Mouse (Mus musculus) left cerebral cortex, postnatal 25 days (tissue): ENCODE results near the gene Wdr24. TPM values are rescaled to one million over a fixed set of nuclear protein-coding genes. Genes with fewer than 3 reads are reported as not detected.

Experiments used
- DNase-seq, 2 experiments: peaks; one replicate each; pipeline ENCODE4 v3.0.0; 2022; ENCODE audit warnings: low spot score in 2 of 2, mixed read lengths in 1 of 2
- intact Hi-C: fragments of 180-260 bp; cut with DNase I; formaldehyde crosslinking; loops from one replicate; pipeline ENCODE4 v1.15.1; 2025
- total RNA-seq, 2 experiments: library from RNA; stranded (reverse); gene quantifications; 2 replicates each; pipeline ENCODE4 v1.2.3; 2021

The Wdr24 gene
- 10 to 100 TPM; 25.1 to 25.4 TPM for total RNA-seq

DNA sequence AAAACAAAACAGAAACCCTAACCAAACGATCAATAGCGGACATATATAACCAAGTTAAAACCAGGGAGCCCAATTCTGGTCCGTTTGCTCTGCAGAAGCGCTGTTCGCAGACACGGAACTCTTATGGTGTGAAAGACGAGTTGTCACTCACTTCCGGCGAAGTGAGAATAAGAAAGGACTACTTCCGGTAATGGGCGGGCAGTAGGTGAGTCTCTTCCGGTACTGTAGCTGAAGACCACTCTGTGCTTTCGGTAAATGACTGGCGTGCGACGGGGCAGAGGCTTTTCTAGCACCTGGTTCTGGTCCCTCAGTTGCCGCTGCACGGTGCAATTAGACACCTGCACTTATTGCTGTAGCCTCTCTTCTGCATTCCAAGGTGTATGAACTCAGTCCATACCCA, at the start of gene Wdr24:
TSS of gene Wdr24 (plus strand) at position 176 of the 400 bp plus-strand sequence.
- intact Hi-C loops = loop anchor here (1.0 kb wide), 1 partner anchor 10 kb away; no protein-coding TSS in a partner anchor
- peak; percentile 80 to 89 for DNase-seq

DNA sequence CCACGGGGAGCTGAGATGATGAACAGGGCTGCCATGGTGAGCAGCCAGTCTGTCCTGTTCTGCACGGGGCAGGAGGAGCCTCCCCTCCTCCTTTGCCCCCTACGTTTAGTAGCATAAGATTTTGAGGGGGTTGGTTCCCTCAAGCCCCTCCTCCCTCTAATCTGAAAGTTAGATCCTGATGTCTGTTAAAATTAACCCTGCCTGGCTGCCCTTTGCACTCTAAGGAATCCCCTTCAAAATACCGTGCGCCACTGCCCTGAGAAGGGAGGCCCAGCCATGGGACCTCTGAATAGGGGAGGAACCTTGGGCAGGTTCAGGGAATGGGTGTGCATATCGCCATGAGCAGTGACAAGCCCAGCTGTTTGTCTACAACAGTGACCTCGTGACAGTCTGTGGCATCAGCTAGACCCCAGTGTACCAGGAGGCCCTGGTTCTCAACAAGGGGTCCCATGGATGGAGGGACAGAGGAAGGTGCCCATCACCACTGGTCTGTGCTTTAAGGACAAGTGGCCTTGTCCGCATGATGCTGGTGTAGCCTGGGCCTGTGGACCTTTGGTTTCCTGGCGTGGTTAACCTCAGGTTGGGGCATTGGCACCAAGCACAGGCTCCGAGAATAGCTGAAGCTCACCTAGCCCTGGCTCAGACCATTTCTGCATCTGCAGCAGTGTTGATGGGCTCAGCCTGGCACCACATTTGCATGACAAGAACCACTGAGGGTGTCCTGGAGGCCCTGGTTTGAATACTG, 47.9 kb upstream of the Wdr24 start:
- DNase-seq = no peak
- intact Hi-C loops = no loop called here

DNA sequence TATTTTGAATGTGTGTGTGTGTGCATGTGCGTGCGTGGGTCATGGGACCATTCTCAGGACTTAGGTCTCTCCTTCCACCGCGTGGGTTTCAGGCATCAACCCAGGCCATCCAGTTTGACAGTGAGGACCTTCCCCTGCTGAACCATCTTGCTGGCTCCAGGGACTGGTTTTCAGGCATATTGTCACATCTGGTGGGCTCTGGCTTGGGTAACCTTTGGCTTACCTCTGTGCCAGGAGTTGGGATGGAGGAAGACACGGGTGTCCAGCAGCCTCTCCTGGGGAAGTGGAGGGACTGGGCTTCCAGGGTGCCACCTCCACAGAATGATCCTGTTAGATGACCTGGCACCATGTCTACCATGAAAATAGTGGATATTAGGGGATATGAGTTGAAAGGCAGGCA, 45.5 kb upstream of the Wdr24 start:
- no peak for DNase-seq
- intact Hi-C loops = no loop called here

DNA sequence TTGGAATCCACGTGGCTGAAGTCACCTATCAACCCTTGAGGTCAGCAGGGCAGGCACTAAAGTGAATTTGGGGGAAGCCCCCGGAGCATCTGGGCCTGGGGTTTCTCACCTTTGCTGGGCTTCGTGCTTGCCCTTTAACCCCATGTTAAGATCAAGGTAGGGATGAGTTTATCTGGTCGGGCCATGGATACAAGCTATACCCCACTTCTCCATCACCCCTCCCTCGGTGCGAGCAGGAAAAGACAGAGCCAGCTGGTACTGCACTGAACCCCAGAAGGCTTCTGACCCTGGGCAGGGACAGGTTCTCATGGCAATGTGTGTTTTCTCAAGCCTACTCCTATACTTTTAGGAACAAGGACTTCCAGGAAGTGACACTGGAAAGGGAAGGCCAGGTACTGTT, 42.1 kb upstream of the Wdr24 start:
- intact Hi-C loops = no loop called here
- no peak for DNase-seq

DNA sequence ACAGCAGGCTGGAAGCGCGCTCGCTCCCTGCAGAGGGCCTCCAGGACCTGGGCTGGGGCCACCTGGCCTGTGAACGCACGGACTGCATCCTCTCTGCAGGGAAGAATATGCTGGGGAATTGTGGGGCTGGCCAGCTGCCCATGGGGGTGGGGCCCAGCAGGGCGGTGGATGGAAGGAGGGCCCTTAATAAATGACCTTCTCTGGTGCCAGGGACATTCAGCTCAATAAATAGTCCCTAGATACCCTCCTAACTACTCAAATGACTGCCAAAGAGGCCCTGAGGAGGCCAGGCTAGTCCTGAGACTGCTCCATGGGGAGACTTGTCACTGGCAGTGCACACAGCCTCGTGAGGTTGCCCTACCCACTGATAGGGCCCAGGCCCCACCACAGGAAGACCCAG, 40.3 kb upstream of the Wdr24 start:
- intact Hi-C loops = no loop called here
- DNase-seq = no peak

DNA sequence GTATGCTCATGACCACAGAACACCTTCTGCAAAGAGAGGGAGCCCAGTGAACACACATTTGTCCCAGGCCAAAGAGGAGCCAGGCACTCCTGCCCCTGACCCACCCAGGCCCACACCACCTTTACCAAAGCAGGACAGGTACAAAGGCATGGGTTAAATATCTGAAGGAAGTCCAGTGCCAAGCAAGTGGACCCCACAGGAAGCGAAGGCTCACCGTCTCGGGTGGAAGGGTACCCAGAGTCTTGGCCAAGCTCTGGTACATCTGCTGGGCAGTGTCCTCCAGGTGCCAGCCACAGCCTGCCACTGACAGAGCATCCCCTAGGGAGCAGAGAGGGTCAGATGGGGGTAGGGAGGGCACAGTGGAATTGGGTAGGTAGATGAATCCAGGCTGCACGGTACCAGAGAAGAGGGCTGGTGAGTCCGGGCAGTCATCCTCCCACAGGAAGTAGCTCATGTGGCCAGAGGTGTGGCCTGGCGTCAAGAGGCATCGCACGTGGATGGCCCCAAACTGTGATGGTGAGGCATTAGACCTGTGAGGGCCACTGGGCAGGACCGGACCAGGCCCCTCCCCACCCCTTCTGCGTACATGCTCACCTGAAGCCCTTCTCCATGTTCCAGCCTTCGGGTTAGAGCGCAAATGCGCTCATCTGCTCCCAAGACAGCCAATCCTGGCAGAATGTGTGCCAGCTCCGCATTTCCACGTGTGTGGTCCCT, 39.4 kb upstream of the Wdr24 start:
- DNase-seq = no peak

DNA sequence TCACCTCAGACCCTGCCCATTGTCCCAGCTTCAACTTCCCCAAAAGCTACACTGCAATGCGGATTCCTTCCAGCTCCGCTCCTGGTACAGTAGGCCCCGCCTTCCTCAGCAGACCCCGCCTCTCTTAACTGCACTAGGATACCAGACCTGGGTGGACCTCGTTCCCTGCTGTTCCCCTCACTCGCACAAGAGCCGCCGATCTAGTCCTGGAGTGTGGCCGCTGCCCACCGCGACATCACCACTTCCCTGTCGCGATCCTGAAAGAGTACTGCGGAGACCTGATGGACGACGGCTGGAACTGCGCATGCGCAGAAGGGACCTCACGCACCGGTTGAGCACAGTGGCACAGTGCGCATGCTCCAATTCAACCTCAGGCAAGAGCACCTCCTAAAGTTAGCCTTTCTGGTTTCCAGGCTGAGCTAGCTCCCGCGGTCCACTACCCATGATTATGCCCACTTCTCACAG, 38.1 kb upstream of the Wdr24 start, which contains the start of gene Haghl:
TSS of gene Haghl (minus strand) at position 393 of the 465 bp plus-strand sequence.
- DNase-seq = peak; percentile 98
- intact Hi-C loops = loop anchor here (2.0 kb wide), 1 partner anchor 39 kb away; no protein-coding TSS in a partner anchor

More for the DNA sequence above, 39.4 kb upstream of the Wdr24 start:
- intact Hi-C loops = loop anchor here (2.0 kb wide), 1 partner anchor 41 kb away; no protein-coding TSS in a partner anchor

DNA sequence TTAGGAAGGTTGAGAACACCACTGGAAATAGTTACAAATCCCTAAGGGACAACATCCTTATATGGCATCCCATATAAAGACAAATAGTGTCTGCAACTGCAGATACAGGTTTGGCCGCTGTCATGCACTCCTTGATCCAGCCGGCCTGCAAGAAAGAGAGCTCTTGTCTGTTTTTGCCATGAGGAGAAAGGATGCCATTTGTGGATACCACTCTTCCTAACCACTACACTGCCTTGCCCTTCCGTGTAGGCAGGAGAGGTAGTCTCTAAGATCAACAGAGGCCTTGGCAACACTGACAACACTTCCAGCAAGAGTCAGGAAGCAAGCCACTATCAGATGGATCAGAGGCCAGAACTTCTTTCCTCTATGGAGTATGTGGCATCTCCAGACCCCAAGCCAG, 37.1 kb upstream of the Wdr24 start, which contains the start of gene Ccdc78:
TSS of gene Ccdc78 (plus strand) at position 301 of the 400 bp plus-strand sequence.
- no peak for DNase-seq
- intact Hi-C loops = no loop called here

DNA sequence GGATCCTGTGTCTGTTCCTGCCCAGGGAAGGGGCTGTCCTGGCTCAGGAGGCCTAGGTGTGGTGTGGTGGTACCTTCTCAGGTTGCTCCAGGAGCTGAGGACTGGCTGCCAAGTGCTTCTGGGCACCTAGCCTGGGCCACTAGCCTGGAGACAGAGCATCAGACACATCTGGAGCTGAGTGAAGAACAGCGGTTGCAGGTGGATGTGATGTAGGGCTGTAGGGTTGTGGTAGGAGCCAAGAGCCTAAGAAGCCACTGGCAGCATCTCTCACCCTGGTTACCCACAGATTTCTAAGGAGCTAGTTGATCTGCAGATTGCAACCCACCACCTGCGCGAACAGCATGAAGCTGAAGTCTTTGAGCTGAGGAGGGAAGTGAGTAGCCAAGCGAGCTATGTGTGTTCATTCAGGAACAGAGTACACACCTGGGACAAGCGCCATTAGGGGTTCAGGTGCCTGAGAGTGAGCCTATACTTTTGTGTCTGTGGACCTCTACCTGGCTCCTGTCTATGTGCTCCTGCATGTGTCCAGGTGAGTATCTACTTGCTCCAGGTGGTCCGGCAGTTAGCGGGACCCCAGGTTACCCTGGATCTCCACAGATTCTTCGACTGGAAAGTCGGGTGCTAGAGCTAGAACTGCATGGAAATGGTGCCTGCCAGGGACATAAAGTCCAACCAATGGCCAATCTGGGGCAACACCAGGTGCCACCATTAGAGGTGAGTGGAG, 36.5 kb upstream of the Wdr24 start:
- DNase-seq = no peak
- intact Hi-C loops = no loop called here

DNA sequence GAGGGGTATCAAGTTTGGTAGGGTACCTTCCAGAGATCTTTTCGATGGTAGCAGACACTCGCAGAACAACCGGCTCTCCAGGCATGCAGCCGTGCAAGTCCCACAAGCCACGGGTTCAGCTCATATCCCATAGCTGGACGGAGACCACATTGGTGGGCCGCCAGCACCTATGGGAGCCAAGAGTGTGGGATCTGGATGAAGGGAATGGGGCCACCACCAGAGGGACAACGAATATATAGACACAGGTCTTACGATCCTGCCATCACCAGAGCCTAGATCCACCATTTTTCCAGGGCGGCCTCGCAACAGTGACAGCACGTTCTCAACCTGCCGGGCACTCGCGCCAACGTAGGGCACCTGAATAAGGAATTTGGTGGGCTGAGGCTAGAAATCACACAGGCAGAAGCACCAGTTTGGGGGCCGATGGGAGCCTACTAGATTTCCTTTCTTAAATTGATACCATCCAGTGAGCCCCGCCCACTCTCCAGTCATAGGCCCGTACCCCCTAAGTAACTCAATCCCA, 32.0 kb upstream of the Wdr24 start:
- intact Hi-C loops = no loop called here

DNA sequence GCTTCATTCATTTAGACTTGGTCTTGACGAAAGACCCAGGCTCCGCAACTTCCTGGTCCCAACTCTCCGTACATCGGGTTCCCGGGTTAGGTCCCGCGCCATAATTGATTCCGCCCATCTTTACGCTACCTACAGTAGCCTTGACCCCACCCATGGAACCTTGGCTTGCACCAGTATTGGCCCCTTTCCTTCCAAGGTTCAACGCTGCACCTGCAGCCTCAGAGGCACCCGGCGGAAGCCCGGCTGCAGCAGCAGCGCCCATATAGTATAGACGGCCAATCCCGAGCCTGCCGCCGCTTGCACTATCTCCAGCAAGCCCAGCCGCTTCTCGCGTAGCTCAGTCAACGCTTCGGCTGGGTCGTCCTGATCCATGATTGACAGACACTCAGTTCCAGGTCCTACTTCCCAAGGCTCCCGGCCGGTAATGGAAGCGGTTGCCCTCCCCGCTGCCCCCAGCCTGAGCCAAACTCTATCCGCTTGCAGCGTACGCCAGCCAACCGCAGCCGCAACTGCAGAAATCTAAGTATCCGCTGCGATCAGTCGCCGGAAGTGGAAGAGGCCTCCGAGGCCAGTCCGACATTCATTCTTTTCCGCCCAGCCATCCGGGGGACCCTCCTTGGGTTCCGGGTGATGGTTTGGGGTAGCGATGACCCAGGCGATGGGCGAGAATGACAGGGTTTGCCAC, 31.4 kb upstream of the Wdr24 start:
- intact Hi-C loops = no loop called here

More for the DNA sequence above, 32.0 kb upstream of the Wdr24 start:
- DNase-seq = no peak

DNA sequence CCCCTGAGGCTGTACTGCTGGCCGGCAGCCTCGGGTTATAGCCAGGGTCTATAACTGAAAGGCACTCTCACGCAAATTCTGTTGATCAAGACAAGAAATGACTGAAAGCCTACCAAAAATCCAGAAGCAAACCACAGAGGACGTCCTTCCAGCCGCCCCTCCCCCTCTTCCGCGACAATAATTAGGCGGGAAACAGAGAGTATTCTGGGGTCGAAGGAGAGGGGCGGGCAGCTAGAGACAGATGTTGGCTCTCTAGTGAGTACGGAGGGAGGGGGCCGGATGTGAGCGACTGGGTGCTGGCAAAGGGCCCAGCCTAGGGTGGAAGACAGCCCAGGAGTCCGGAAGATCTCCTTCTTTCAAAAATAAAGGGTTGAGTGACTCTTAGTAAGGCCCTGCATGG, 30.8 kb upstream of the Wdr24 start, which contains the start of gene Fam173a:
TSS of gene Fam173a (minus strand) at position 287 of the 400 bp plus-strand sequence.
- intact Hi-C loops = no loop called here
- DNase-seq = peak in 1 of 2 experiments; percentile 81

More for the DNA sequence above, 31.4 kb upstream of the Wdr24 start:
- peak; percentile 81 to 89 for DNase-seq

DNA sequence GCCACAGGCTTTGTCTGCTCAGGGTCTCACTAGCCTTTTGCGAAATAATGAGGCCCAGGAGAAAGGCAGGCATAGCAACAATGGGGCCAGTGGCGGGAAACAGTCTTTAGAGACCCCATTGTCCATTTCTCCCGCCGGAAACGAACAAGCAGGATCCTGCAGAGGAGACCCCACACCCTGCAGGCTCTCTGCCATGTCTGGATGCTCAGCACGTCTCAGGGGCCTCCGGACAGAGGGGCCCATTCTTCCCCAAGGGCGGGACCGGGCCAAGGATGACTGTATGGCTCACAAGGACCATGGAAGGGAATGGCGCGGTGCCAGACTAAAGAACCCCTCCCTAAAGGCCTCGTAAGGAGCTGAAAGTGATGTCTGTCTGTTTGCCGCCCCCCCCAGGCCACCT, 29.2 kb upstream of the Wdr24 start:
- no peak for DNase-seq
- intact Hi-C loops = no loop called here

DNA sequence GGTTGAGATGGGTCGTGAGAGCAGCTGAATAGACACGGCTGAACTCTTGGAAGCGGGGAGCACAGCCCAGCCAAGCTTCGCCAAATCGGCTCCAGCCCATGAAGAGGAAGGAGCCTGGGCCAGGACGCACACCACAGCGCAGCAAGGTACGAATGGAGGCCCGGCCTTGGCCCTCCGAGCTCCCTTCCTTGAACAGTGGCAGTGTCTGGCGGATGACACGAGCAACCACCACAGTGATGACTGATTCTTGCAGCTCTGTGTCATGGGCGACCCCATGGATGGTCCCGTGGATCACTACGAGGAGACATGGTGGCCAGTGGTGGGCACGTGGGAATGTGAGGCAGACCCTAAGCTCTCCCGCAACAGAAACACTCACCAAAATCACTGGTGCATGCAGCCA, 28.4 kb upstream of the Wdr24 start:
- no peak for DNase-seq
- intact Hi-C loops = no loop called here

DNA sequence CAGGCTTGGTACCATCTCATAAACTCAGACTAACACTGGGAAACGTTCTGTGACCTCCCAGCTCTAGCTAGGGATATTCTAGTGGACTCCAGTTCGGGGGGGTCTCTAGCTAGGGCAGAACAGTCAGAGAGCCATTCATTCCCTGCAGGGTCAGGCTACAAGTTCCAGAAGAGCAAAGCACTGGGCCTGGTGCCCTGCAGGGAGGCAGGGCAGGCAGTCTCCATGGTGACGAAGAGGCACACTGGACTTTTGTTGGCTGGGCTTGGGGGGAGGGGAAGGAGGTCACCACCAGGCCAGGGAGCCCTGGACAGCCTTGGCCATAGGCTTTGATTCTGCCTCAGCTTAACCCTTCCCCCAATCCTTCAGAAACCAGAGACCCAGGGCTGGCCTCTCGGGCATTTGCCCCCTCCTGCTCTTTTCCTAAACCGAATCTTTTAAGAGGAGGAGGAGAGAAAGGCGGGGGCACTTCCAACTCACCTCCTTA, 27.8 kb upstream of the Wdr24 start, which contains the start of gene AC134908.4:
TSS of gene AC134908.4 (minus strand) at position 51 of the 484 bp plus-strand sequence.
- DNase-seq = peak in 1 of 2 experiments; percentile 72
- intact Hi-C loops = no loop called here

DNA sequence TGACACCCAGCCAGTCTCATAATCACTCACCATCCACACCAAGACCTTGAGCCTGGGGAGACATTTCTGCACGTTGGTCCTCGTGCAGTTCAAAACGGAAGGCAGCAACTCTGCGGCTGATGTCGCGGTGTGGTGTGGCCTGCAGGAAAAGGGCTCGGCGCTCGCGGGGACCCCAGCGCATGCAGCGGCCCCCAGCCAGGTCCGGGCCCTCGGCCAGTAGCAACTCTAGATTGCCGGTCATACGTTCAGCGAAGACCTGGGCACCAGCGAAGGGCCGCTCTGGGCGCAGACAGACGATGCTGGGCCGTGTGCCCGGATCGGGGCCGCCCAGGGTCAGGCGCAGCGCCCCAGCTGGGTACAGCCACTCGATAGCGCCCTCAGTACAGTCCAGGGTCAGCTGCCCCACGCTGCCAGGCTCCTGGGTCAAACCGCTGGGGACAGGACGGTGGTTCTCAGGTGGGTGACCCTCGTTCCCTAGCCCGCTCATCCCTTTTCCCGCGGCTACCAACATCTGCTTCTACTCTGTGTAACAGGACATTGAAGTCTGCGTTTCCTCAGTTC, 27.1 kb upstream of the Wdr24 start:
- DNase-seq = no peak
- intact Hi-C loops = no loop called here

DNA sequence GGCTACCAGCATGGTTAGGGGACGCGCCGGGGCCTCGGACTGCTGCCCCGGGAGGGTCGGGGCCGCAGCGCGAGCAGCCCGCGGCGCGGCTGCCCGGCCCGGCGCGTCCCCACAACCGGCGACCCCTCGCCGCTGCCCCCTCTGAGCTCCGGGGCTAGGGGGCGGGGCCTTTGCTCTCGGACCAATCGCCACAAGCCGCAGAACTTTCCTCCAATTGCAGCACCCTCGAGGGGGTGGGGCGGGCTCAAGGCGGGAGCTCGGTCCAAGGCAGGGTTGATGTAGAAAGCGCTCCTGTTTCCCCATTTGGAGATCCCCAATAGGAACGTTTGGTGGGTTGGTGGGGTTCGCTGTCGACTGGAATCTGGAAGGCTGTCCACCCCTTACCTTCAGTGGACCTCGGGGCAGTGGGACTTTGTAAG, 26.5 kb upstream of the Wdr24 start, which contains the start of gene Metrn:
TSS of gene Metrn (minus strand) at position 186 of the 419 bp plus-strand sequence.
- intact Hi-C loops = loop anchor here (1.0 kb wide), 1 partner anchor 24 kb away; the partner anchor contains the start of gene Narfl
- peak in 1 of 2 experiments; percentile 74 for DNase-seq

DNA sequence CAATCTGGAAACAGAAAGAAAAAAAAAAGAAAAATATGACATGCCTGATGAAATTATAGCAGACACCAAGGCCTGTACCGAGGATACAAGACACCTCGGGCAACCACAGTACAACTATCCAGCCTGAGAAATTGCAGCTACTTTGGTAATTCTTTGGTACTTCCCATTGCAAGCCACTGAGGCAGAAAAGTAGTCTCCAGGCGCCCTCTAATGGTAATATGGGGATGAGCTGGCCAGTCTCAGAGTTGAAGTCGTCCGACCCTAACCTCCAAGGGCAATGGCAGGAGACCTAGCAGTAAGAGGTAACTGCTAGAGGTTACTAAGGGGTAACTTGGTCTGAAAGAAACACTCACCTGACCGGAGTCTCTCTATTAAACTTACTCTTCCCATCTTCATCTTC, 22.4 kb upstream of the Wdr24 start:
- intact Hi-C loops = loop anchor here (1.0 to 5.0 kb wide), 5 partner anchors 28 to 324 kb away; partner anchors contain the start of gene Narfl
- peak; percentile 70 to 80 for DNase-seq
